ENCODE assay signal across 8 mouse cellular contexts in the genomic region with DNA sequence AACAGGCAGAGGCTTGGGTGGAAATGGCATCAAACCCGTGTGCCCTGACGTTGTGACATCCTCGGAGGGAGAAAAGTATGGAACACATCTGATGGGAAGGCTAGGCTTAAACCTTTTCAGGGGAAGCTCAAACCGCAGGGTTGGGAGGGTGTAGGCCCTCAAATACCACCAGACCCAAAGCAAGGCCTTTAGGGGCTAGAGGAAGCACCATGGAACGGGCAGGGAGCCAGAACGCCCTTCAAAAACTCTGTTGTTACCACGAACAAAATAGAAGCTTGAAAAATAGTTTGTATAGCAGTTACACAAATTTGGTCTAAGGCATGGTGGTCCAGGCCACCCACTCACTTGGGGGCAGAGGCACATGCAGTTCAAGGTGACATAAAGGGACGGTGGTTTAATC. TPM values are rescaled to one million over a fixed set of nuclear protein-coding genes. Genes with fewer than 3 reads are reported as not detected.
A peak's percentile ranks its signal among the peaks of the same experiment; 100 is the strongest.
DNase-seq lines count a peak whose midpoint lies in the region; ATAC-seq and TF ChIP-seq lines count a peak whose summit lies in the region.

No protein-coding gene starts in this region.

- no peaks in the 10 kb centered on the region for H3K9me3 ChIP-seq in lung, postnatal 0 days (ENCODE audit: low read length)
- H3K9me3 ChIP-seq in forebrain, embryonic 11.5 days (ENCODE audit: control insufficient read depth, low read length), result no peaks in the 10 kb centered on the region
- H3K9me3 ChIP-seq in limb, embryonic 12.5 days, result no peaks in the 10 kb centered on the region
- no peaks in the 10 kb centered on the region for H3K9me3 ChIP-seq in stomach, embryonic 14.5 days (ENCODE audit: control insufficient read depth, low read depth, low read length)

- H3K27me3 ChIP-seq in lung, postnatal 0 days (replicated peaks; ENCODE audit: insufficient read depth, low read length), result 0 out of 2 replicates have a peak, but pooled peaks cover 4% of the 10 kb centered on the region
- peaks cover 2% of the 10 kb centered on the region; the same call in 1 of the 2 replicates for H3K27me3 ChIP-seq in forebrain, embryonic 11.5 days (ENCODE audit: control insufficient read depth, insufficient read depth, low read length)
- peaks cover 45% of the 10 kb centered on the region for H3K27me3 ChIP-seq in limb, embryonic 12.5 days
- peaks cover 6% of the 10 kb centered on the region; the same call in 1 of the 2 replicates for H3K27me3 ChIP-seq in stomach, embryonic 14.5 days (ENCODE audit: control insufficient read depth, insufficient read depth, low read length)

- H3K4me3 ChIP-seq in lung, postnatal 0 days (ENCODE audit: low read depth, low read length), result peak overlapping the region; percentile 25; the same call in 1 of the 2 replicates
- peak overlapping the region; percentile 36 for H3K4me3 ChIP-seq in forebrain, embryonic 11.5 days (ENCODE audit: low read depth, low read length)
- H3K4me3 ChIP-seq in limb, embryonic 12.5 days (replicated peaks), result peak overlapping the region; percentile 50
- H3K4me3 ChIP-seq in stomach, embryonic 14.5 days (ENCODE audit: low read depth, low read length), result peak overlapping the region; percentile 37

- H3K4me2 ChIP-seq in lung, postnatal 0 days (replicated peaks; ENCODE audit: low read depth, low read length), result no peak overlapping the region; the same call in 1 of the 2 replicates
- peak overlapping the region; percentile 73 for H3K4me2 ChIP-seq in forebrain, embryonic 11.5 days (ENCODE audit: low read depth, low read length, severe bottlenecking)
- H3K4me2 ChIP-seq in limb, embryonic 12.5 days, result peak overlapping the region; percentile 98
- H3K4me2 ChIP-seq in stomach, embryonic 14.5 days (replicated peaks; ENCODE audit: low read depth, low read length), result peak overlapping the region; percentile 91

- no peak overlapping the region for H3K27ac ChIP-seq in lung, postnatal 0 days (ENCODE audit: low read length)
- H3K27ac ChIP-seq in forebrain, embryonic 11.5 days (ENCODE audit: low read depth, low read length), result no peak overlapping the region
- no peak overlapping the region; the same call in 1 of the 2 replicates for H3K27ac ChIP-seq in limb, embryonic 12.5 days
- no peak overlapping the region for H3K27ac ChIP-seq in stomach, embryonic 14.5 days (ENCODE audit: low read length)

- no peak for DNase-seq in lung, postnatal 0 days (ENCODE audit: low spot score)
- DNase-seq in lung, adult 18-20 months, result no peak
- no peak for DNase-seq in forebrain, embryonic 11.5 days (ENCODE audit: low spot score)
- no peak for DNase-seq in right cerebral cortex, postnatal 4 days
- DNase-seq in cerebellum, postnatal 25 days, result no peak
- DNase-seq in kidney, adult 18-20 months, result no peak

- TF ChIP-seq EP300 in lung, postnatal 0 days (IDR thresholded peaks at IDR 0.05), result no peak

- no peaks in the 10 kb centered on the region for H3K4me1 ChIP-seq in lung, postnatal 0 days (ENCODE audit: insufficient read depth, low read depth, low read length)
- H3K4me1 ChIP-seq in forebrain, embryonic 11.5 days (replicated peaks; ENCODE audit: control insufficient read depth, insufficient read depth, low read length), result 0 out of 2 replicates have a peak, but pooled peaks cover 2% of the 10 kb centered on the region
- peaks cover 9% of the 10 kb centered on the region for H3K4me1 ChIP-seq in limb, embryonic 12.5 days (replicated peaks)
- 0 out of 2 replicates have a peak, but pooled peaks cover 2% of the 10 kb centered on the region for H3K4me1 ChIP-seq in stomach, embryonic 14.5 days (ENCODE audit: control insufficient read depth, insufficient read depth, low read length)

- no peaks in the 10 kb centered on the region for H3K36me3 ChIP-seq in lung, postnatal 0 days (ENCODE audit: insufficient read depth, low read length)
- no peaks in the 10 kb centered on the region for H3K36me3 ChIP-seq in forebrain, embryonic 11.5 days (ENCODE audit: control insufficient read depth, insufficient read depth, low read length)
- no peaks in the 10 kb centered on the region for H3K36me3 ChIP-seq in limb, embryonic 12.5 days
- no peaks in the 10 kb centered on the region for H3K36me3 ChIP-seq in stomach, embryonic 14.5 days (ENCODE audit: control insufficient read depth, insufficient read depth, low read length)

- no peak overlapping the region for H3K9ac ChIP-seq in lung, postnatal 0 days (replicated peaks; ENCODE audit: low read depth)
- no peak overlapping the region for H3K9ac ChIP-seq in forebrain, embryonic 11.5 days (ENCODE audit: low read length)
- peak overlapping the region; percentile 64 for H3K9ac ChIP-seq in limb, embryonic 12.5 days (replicated peaks)
- peak overlapping the region; percentile 33; the same call in 1 of the 2 replicates for H3K9ac ChIP-seq in stomach, embryonic 14.5 days (replicated peaks; ENCODE audit: low read depth, low read length)

- WGBS in lung, postnatal 0 days, result 18% methylated on average over 8 of the region's 8 CpGs
- 33% methylated on average over 8 of the region's 8 CpGs for WGBS in forebrain, embryonic 11.5 days
- WGBS in limb, embryonic 12.5 days, result 34% methylated on average over 8 of the region's 8 CpGs
- WGBS in stomach, embryonic 14.5 days, result 22% methylated on average over 8 of the region's 8 CpGs

- TF ChIP-seq CTCF in lung, postnatal 0 days (IDR thresholded peaks at IDR 0.05), result no peak

- no peak for ATAC-seq in lung, postnatal 0 days
- ATAC-seq in forebrain, embryonic 11.5 days (replicated peaks; ENCODE audit: low FRiP score), result 0 out of 2 replicates have a peak, but pooled peaks have one; percentile 10
- ATAC-seq in limb, embryonic 12.5 days (ENCODE audit: insufficient number of reproducible peaks, insufficient read depth, low FRiP score, low TSS enrichment, low read depth), result no peak
- ATAC-seq in stomach, embryonic 14.5 days (ENCODE audit: insufficient number of reproducible peaks, insufficient read depth, low FRiP score, low read depth), result no peak

RNA-seq across cellular contexts. Expression of gene Ankrd60, which starts 0.4 kb away (rescaled TPM):
- not detected in 2 replicates for polyA plus RNA-seq in lung, postnatal 0 days (2015; fragmentation: Nextera tagmentation; extraction: Ambion mirVana)
- not detected in 2 replicates for polyA plus RNA-seq in forebrain, embryonic 11.5 days (2014; fragmentation: Nextera tagmentation; extraction: Ambion mirVana)
- not detected in 2 replicates for polyA plus RNA-seq in limb, embryonic 12.5 days (2016; fragmentation: Nextera tagmentation; extraction: Ambion mirVana)
- polyA plus RNA-seq in stomach, embryonic 14.5 days (2014; fragmentation: Nextera tagmentation; extraction: Ambion mirVana), result not detected in 2 replicates

RNA-seq across cellular contexts. Expression of gene 1700021F07Rik, which starts 56.2 kb away (rescaled TPM):
- not detected in 2 replicates for polyA plus RNA-seq in lung, postnatal 0 days (2015; fragmentation: Nextera tagmentation; extraction: Ambion mirVana)
- polyA plus RNA-seq in forebrain, embryonic 11.5 days (2014; fragmentation: Nextera tagmentation; extraction: Ambion mirVana), result not detected in 2 replicates
- polyA plus RNA-seq in limb, embryonic 12.5 days (2016; fragmentation: Nextera tagmentation; extraction: Ambion mirVana), result not detected in 2 replicates
- polyA plus RNA-seq in stomach, embryonic 14.5 days (2014; fragmentation: Nextera tagmentation; extraction: Ambion mirVana), result not detected in 2 replicates

Comparison
In these comparisons a context has a peak if more than half of its experiments do, and no peak if none do; other contexts are left out.
1. H3K9ac ChIP-seq: peak in limb, embryonic 12.5 days (single experiment) and stomach, embryonic 14.5 days (single experiment); none in lung, postnatal 0 days (single experiment) and forebrain, embryonic 11.5 days (single experiment).
2. Peak in every context shown above with its lines, with median percentiles within 50 percentile points of each other: H3K4me3 ChIP-seq.